Mouse (Mus musculus): ENCODE measurements at regions not wholly inside any gene's neighbourhood (a gene's known extent, or its start where the extent isn't known, plus 50 kb on each side); places are given as distances from the start of the nearest gene placed in this dataset.

DNA sequence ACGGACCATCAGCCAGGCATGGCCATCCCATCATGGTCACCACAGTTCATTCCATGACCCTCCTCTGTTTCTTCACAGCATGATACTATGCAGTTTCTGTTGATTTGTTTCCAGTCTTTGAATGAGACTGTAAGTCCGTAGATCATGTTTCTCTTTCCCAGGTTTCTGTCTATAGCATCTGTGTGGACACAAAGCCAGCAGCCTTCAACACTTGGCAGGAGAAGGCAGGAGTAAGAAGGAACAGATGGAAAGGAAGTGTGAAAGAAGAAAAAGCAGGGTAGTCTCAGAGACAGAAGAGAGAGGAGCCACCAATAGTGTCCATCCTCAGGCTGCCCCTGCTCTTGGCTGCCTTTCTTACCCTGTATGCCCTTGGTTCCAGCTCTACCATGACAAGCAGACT, 136.6 kb downstream of the Sp3 start:
- no peak overlapping the region for H3K9ac ChIP-seq (ENCODE audit: insufficient read depth, low read depth)
- no peaks in the 10 kb centered on the region for H3K79me2 ChIP-seq (replicated peaks; ENCODE audit: control insufficient read depth, extremely low read depth, insufficient read depth, poor library complexity, severe bottlenecking)
- TF ChIP-seq MAX (IDR thresholded peaks at IDR 0.05; ENCODE audit: low read length) = no peak
- no peak for TF ChIP-seq SIN3A (IDR thresholded peaks at IDR 0.05; ENCODE audit: low read length)
- TF ChIP-seq CHD2 (IDR thresholded peaks at IDR 0.05; ENCODE audit: low read length) = no peak
- TF ChIP-seq PAX5 (IDR thresholded peaks at IDR 0.05; ENCODE audit: low read length) = no peak
- no peak for TF ChIP-seq JUND (conservative IDR thresholded peaks at IDR 0.05; ENCODE audit: low read depth, low read length)
- no peak for TF ChIP-seq USF2 (conservative IDR thresholded peaks at IDR 0.05; ENCODE audit: low read depth, low read length)
- no peak for TF ChIP-seq ZKSCAN1 (IDR thresholded peaks at IDR 0.05; ENCODE audit: borderline replicate concordance, low read depth, low read length)
- TF ChIP-seq ZMIZ1 (IDR thresholded peaks at IDR 0.05; ENCODE audit: low read depth, low read length) = no peak
- TF ChIP-seq SMC3 (IDR thresholded peaks at IDR 0.05; ENCODE audit: low read depth, low read length) = no peak
- no peak for TF ChIP-seq ZNF384 (IDR thresholded peaks at IDR 0.05; ENCODE audit: low read depth, low read length)
- TF ChIP-seq USF1 (IDR thresholded peaks at IDR 0.05; ENCODE audit: low read depth, low read length) = no peak
- no peak for TF ChIP-seq TBP (conservative IDR thresholded peaks at IDR 0.05; ENCODE audit: low read depth, low read length)
- no peak for TF ChIP-seq BHLHE40 (IDR thresholded peaks at IDR 0.05; ENCODE audit: low read depth, low read length)
- no peak for DNase-seq (ENCODE audit: extremely low read depth)
- H3K4me2 ChIP-seq (ENCODE audit: insufficient read depth, low read depth, poor library complexity, severe bottlenecking) = no peak overlapping the region
- H3K27me3 ChIP-seq (replicated peaks) = no peaks in the 10 kb centered on the region
- no peaks in the 10 kb centered on the region for H3K36me3 ChIP-seq (replicated peaks in 1 of 2; ENCODE audit: control insufficient read depth in 1 of 2, insufficient read depth in 1 of 2, low read length in 1 of 2)
- dilution Hi-C loops (cut with MboI; ENCODE audit: extremely low pct_ligation_motif_present, extremely low pct_unique_long_range_greater_than_20kb, low sequenced_read_pairs) = no loop called here
- H3K27ac ChIP-seq (ENCODE audit: insufficient read depth, low read depth) = no peak overlapping the region
- peaks cover 5% of the 10 kb centered on the region for H3K9me3 ChIP-seq (replicated peaks; ENCODE audit: low read length)
- peaks cover 9 to 25% of the 10 kb centered on the region in 2 experiments for H3K4me1 ChIP-seq (ENCODE audit: control insufficient read depth in 1 of 2, insufficient read depth in 2 of 2)
- no peak overlapping the region for H3K4me3 ChIP-seq (replicated peaks in 1 of 3; ENCODE audit: low read depth in 2 of 3, low read length in 2 of 3, poor library complexity in 1 of 3)
- in situ Hi-C loops (cut with MboI; ENCODE audit: low pct_ligation_motif_present, low pct_unique_long_range_greater_than_20kb, low sequenced_read_pairs) = no loop called here

DNA sequence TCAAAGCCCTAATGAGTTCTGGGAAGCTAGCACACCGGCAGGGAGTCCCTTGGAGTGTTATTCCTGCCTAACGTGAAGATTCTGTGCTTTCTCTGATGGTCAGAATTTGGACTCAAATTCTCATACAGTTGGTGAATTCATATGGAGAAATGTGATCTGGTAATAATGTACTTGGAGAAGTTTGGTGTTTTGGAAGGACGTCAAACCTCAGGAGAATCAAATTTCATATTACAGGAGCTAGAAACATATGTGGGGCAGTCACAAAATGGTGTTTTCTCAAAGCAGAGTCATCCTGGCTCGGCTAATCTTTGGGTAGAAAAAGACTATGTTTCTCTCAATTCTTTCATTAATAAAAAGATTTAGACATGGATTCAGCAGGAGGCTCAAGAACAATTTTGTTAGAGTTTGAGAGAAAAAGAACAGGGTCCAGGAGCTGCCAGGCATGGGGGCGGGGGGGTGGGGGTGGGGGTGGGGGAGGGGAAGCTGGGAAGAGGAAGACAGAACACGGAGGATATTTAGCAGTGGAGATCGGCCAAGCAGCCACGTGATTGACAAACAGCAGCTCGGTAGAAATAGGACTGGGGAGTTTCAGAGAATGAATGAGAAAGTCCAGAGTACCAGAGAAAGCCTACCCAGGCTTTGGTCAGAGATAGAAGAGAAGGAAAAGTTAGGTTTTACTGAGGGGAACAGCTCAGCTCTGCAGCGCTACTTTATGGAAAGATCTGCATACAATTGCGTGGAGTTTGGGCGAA, 130.6 kb downstream of the Sp3 start:
- Histone ChIP-seq H3K4me1 (ENCODE audit: control insufficient read depth in 1 of 2, insufficient read depth in 2 of 2) (peaks cover 3 to 20% of the 10 kb centered on the region in 2 experiments; a peak in 3 of 4 replicates), H3K79me2 (replicated peaks; ENCODE audit: control insufficient read depth, extremely low read depth, insufficient read depth, poor library complexity, severe bottlenecking) (no peaks in the 10 kb centered on the region), H3K27me3 (replicated peaks) (no peaks in the 10 kb centered on the region), H3K4me3 (replicated peaks in 1 of 3; ENCODE audit: low read depth in 2 of 3, low read length in 2 of 3, poor library complexity in 1 of 3) (no peak overlapping the region), H3K27ac (ENCODE audit: insufficient read depth, low read depth) (no peak overlapping the region), H3K9ac (ENCODE audit: insufficient read depth, low read depth) (no peak overlapping the region), H3K36me3 (replicated peaks in 1 of 2; ENCODE audit: control insufficient read depth in 1 of 2, insufficient read depth in 1 of 2, low read length in 1 of 2) (no peaks in the 10 kb centered on the region), H3K9me3 (replicated peaks; ENCODE audit: low read length) (no peaks in the 10 kb centered on the region), H3K4me2 (ENCODE audit: insufficient read depth, low read depth, poor library complexity, severe bottlenecking) (no peak overlapping the region)
- in situ Hi-C loops (cut with MboI; ENCODE audit: low pct_ligation_motif_present, low pct_unique_long_range_greater_than_20kb, low sequenced_read_pairs) = no loop called here
- TF ChIP-seq JUN (IDR thresholded peaks at IDR 0.05; ENCODE audit: insufficient read depth, low read depth, low read length) (no peak), RCOR1 (conservative IDR thresholded peaks at IDR 0.05; ENCODE audit: low read depth, low read length) (no peak), POLR2AphosphoS2 (IDR thresholded peaks at IDR 0.05; ENCODE audit: low read depth, low read length) (no peak), ZMIZ1 (IDR thresholded peaks at IDR 0.05; ENCODE audit: low read depth, low read length) (no peak)
- DNase-seq (ENCODE audit: extremely low read depth) = no peak
- dilution Hi-C loops (cut with MboI; ENCODE audit: extremely low pct_ligation_motif_present, extremely low pct_unique_long_range_greater_than_20kb, low sequenced_read_pairs) = no loop called here
